Mouse (Mus musculus) lung, postnatal 0 days (tissue): ENCODE measurements around the gene E2f4. TPM values are rescaled to one million over a fixed set of nuclear protein-coding genes. Genes with fewer than 3 reads are reported as not detected.
A peak's percentile ranks its signal among the peaks of the same experiment; 100 is the strongest.

Experiments
- ATAC-seq: fragments of 200-750 bp; cut with Nextera tagmentation; 2 replicates; pipeline ENCODE4 v1.8.0; 2017; ENCODE audit warnings: moderate library complexity
- DNase-seq: peaks from one replicate; pipeline ENCODE4 v3.0.0-alpha.2; 2016; ENCODE audit warnings: low spot score
- H3K27ac ChIP-seq: fragments of 300-500 bp; sonication (generic); 2 replicates; pipeline ENCODE4 v1.5.1; 2014; ENCODE audit warnings: antibody characterized with exemption, mild to moderate bottlenecking, low read length, mixed read lengths
- H3K27me3 ChIP-seq: fragments of 300-500 bp; sonication (generic); replicated peaks from 2 replicates; pipeline ENCODE4 v1.6.1; 2014; ENCODE audit warnings: low read length, mixed read lengths; ENCODE audit not compliant: insufficient read depth
- H3K36me3 ChIP-seq: fragments of 300-500 bp; sonication (generic); 2 replicates; pipeline ENCODE4 v1.6.1; 2014; ENCODE audit warnings: low read length, mixed read lengths; ENCODE audit not compliant: insufficient read depth
- H3K4me1 ChIP-seq: fragments of 300-500 bp; sonication (generic); 2 replicates; pipeline ENCODE4 v1.6.1; 2014; ENCODE audit warnings: antibody characterized with exemption, low read depth, low read length, mixed read lengths; ENCODE audit not compliant: insufficient read depth
- H3K4me2 ChIP-seq: fragments of 300-500 bp; sonication (generic); replicated peaks from 2 replicates; pipeline ENCODE4 v1.6.1; 2014; ENCODE audit warnings: low read depth, mild to moderate bottlenecking, low read length, moderate library complexity, mixed read lengths
- H3K4me3 ChIP-seq: fragments of 300-500 bp; sonication (generic); 2 replicates; pipeline ENCODE4 v1.5.1; 2014; ENCODE audit warnings: low read depth, low read length
- H3K9ac ChIP-seq: fragments of 300-500 bp; sonication (generic); replicated peaks from 2 replicates; pipeline ENCODE4 v1.6.1; 2014; ENCODE audit warnings: low read depth, mild to moderate bottlenecking
- H3K9me3 ChIP-seq: fragments of 300-500 bp; sonication (generic); 2 replicates; pipeline ENCODE4 v1.6.1; 2016; ENCODE audit warnings: low read length, mixed read lengths
- CTCF ChIP-seq: IDR thresholded peaks from 2 replicates; pipeline ENCODE4 v1.5.1; 2016; ENCODE audit warnings: antibody characterized with exemption, mild to moderate bottlenecking
- EP300 ChIP-seq: IDR thresholded peaks from 2 replicates; pipeline ENCODE4 v1.6.1; 2016; ENCODE audit warnings: antibody characterized with exemption, mild to moderate bottlenecking, control low read depth
- WGBS: fragments of 180-500 bp; shearing (Covaris S2); extraction: QIAGEN DNeasy Blood & Tissue Kit; methylation state at CpG from one replicate; pipeline ENCODE4 v1.1.7; 2014; 5-methylcytosine and 5-hydroxymethylcytosine counted together
- polyA plus RNA-seq: library from polyadenylated mRNA; unstranded; fragments of >200 nt; fragmentation: Nextera tagmentation; extraction: Ambion mirVana; gene quantifications from 2 replicates; pipeline ENCODE4 v1.2.1, GENCODE M21; 2015

E2f4 gene
- polyA plus RNA-seq, 1 experiment from 2014 or later: 32.7 TPM

- no peak for ATAC-seq
- Histone ChIP-seq H3K36me3 (0 out of 2 replicates have a peak, but pooled peaks cover 5% of the 10 kb centered on the region), H3K4me3 (peak overlapping the region; percentile 29), H3K27me3 (0 out of 2 replicates have a peak, but pooled peaks cover 2% of the 10 kb centered on the region), H3K4me1 (peaks cover 13% of the 10 kb centered on the region), H3K4me2 (peak overlapping the region; percentile 51), H3K9ac (no peak overlapping the region), H3K27ac (peak overlapping the region; percentile 57), H3K9me3 (no peaks in the 10 kb centered on the region)
- WGBS: 49% methylated on average over 11 of the region's 11 CpGs
- no peak for TF ChIP-seq EP300
- no peak for TF ChIP-seq CTCF
- DNase-seq: no peak
Measured at GRCm38 (mm10) chr8:105295256-105295655, 2.2 kb upstream of the E2f4 start.

DNA sequence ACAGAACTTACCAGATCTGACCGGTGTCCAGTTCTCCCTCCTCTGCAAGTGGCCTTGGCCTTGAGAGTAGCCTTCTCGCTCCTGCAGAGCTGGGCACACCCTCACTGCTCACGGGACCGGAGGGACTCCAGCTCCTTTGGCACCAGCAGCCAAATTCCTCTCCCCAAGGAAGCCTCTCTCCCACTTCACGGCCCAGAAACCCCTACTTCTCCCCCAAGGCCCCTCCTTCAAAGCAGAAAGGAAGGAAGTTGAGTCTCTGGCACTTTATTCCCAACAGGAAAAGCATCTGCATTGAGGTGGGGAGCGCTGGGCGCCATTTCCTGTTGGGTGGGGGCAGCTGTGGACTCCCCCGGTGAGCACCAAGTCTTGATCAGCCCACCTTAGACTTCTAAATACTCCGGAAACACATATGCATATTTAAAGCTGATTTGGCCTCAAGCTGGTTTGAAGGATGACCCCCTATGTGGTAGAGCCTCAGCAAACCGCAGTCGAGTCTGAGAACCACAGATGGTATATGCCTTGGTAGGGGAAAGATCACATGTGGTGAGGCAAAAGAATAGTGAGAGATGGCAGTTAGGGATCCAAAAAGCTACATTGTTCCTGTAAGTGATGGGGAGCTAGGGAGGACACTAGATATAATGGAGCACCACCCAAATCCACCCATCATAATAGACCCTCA is 1.4 kb upstream of the E2f4 start, which contains the start of gene Exoc3l:
Gene Exoc3l, minus strand, starts transcription at position 207 of the 679 bp plus-strand sequence.
- peak within 1 kb of the TSS; percentile 81 for H3K4me2 ChIP-seq
- H3K4me1 ChIP-seq: peaks cover 9% of the 10 kb centered on the region; the same call in 1 of the 2 replicates
- H3K27ac ChIP-seq: peak within 1 kb of the TSS; percentile 74
- H3K4me3 ChIP-seq: peak within 1 kb of the TSS; percentile 93
- TF ChIP-seq CTCF (no peak), EP300 (peak; percentile 70)
- WGBS: 33% methylated on average over 11 of the region's 11 CpGs
- H3K36me3 ChIP-seq: peaks cover 9% of the 10 kb centered on the region; the same call in 1 of the 2 replicates
- no peaks in the 10 kb centered on the region for H3K9me3 ChIP-seq
- peak; percentile 47 for DNase-seq
- no peaks in the 10 kb centered on the region for H3K27me3 ChIP-seq
- no peak within 1 kb of the TSS for H3K9ac ChIP-seq
- ATAC-seq: peak; percentile 17; the same call in 1 of the 2 replicates

GRCm38 (mm10) chr8:105298351-105299252 is 1.1 kb downstream of the E2f4 start:
- H3K4me3 ChIP-seq: peak overlapping the region; percentile 93
- H3K9me3 ChIP-seq: no peaks in the 10 kb centered on the region
- DNase-seq (no peak), ATAC-seq (no peak)
- peaks cover 9% of the 10 kb centered on the region; the same call in 1 of the 2 replicates for H3K4me1 ChIP-seq
- no peaks in the 10 kb centered on the region for H3K27me3 ChIP-seq
- no peak for TF ChIP-seq EP300
- no peak for TF ChIP-seq CTCF
- WGBS: 44% methylated on average over 18 of the region's 18 CpGs
- H3K9ac ChIP-seq: peak overlapping the region; percentile 92
- H3K36me3 ChIP-seq: peaks cover 19% of the 10 kb centered on the region
- peak overlapping the region; percentile 81 for H3K4me2 ChIP-seq
- H3K27ac ChIP-seq: peak overlapping the region; percentile 85; the same call in 1 of the 2 replicates

- ATAC-seq (no peak), DNase-seq (no peak)
- H3K27me3 ChIP-seq: no peaks in the 10 kb centered on the region
- no peak overlapping the region for H3K4me2 ChIP-seq
- H3K4me3 ChIP-seq: no peak overlapping the region
- no peak overlapping the region for H3K27ac ChIP-seq
- peaks cover 19% of the 10 kb centered on the region; the same call in 1 of the 2 replicates for H3K4me1 ChIP-seq
- peaks cover 19% of the 10 kb centered on the region for H3K36me3 ChIP-seq
- no peak for TF ChIP-seq EP300
- TF ChIP-seq CTCF: no peak
- no peak overlapping the region for H3K9ac ChIP-seq
- WGBS: 81% methylated on average over 8 of the region's 8 CpGs
- H3K9me3 ChIP-seq: no peaks in the 10 kb centered on the region
Measured at GRCm38 (mm10) chr8:105299962-105300361, 2.5 kb downstream of the E2f4 start.

DNA sequence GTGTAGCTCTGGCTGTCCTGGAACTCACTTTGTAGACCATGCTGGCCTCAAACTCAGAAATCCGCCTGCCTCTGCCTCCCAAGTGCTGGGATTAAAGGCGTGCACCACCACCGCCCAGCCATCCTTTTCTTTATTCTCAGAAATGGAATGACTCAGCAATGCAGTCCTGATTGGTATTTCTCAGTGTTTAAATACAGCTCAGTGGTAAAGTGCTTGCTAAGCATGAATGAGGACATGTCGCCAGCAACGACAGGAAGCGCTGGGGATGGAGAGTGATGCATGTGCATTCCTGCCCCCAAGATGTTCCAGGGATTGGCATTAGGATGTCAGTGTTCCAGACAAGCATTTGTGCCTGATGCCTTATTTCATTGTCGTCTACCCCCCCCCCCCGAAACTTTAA is 5.9 kb downstream of the E2f4 start:
- Histone ChIP-seq H3K27me3 (no peaks in the 10 kb centered on the region), H3K4me2 (no peak overlapping the region), H3K4me1 (peaks cover 14% of the 10 kb centered on the region; the same call in 1 of the 2 replicates), H3K36me3 (peaks cover 29% of the 10 kb centered on the region), H3K27ac (no peak overlapping the region), H3K4me3 (no peak overlapping the region), H3K9me3 (no peaks in the 10 kb centered on the region), H3K9ac (no peak overlapping the region)
- WGBS: 61% methylated on average over 8 of the region's 8 CpGs
- TF ChIP-seq CTCF: no peak
- TF ChIP-seq EP300: no peak
- DNase-seq (no peak), ATAC-seq (no peak)

GRCm38 (mm10) chr8:105303874-105304273 is 6.4 kb downstream of the E2f4 start:
- peaks cover 11% of the 10 kb centered on the region; the same call in 1 of the 2 replicates for H3K4me1 ChIP-seq
- ATAC-seq (peak; percentile 28), DNase-seq (peak; percentile 51)
- no peak overlapping the region for H3K4me3 ChIP-seq
- peaks cover 34% of the 10 kb centered on the region for H3K36me3 ChIP-seq
- WGBS: 59% methylated on average over 9 of the region's 9 CpGs
- H3K9ac ChIP-seq: no peak overlapping the region
- TF ChIP-seq EP300 (peak; percentile 38; the same call in 1 of the 2 replicates), CTCF (no peak)
- peak overlapping the region; percentile 71 for H3K27ac ChIP-seq
- H3K4me2 ChIP-seq: no peak overlapping the region
- H3K27me3 ChIP-seq: no peaks in the 10 kb centered on the region
- no peaks in the 10 kb centered on the region for H3K9me3 ChIP-seq
